Mouse (Mus musculus): ENCODE data around the gene Ints3.

DNA sequence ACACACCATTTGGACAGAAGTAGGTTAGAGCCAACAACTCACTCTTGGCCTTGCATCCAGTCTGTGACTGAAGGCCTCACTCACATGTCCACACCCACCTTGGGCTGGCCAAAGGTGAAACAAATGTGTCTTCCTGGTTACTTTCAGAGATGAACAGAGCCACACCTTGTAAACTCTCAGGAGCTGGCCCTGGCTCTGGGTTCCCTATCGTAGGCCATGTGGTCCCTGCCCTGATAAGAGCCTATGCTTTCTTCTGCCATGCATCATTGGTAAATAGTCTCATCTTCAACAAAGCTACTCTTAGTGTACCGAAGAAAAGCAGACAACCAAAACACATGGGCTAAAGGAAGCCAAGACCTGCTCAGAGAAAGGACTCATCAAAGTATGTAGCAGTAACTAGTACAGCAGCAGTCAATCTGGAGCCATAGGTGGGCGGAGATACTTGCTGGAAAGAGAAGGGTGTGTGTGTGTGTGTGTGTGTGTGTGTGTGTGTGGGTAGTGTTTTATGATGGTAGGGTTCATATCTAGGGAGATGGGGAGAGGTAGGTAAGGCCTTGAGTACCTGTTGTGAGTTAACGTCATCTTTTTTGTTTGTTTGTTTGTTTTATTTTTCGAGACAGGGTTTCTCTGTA lies 66.3 kb downstream of the Ints3 start:
- no peak for TF ChIP-seq POLR2A (IDR thresholded peaks at IDR 0.05; ENCODE audit: borderline replicate concordance, extremely low read depth, insufficient read depth, insufficient read length, poor library complexity, severe bottlenecking)
- no peak for TF ChIP-seq CTCF (IDR thresholded peaks at IDR 0.05; ENCODE audit: borderline replicate concordance, extremely low read depth, insufficient read depth, insufficient read length)
